ENCODE assay signal across 9 mouse cellular contexts in genomic region chr15:103147422-103147690, GRCm38 (mm10). TPM values are rescaled to one million over a fixed set of nuclear protein-coding genes. Genes with fewer than 3 reads are reported as not detected.
DNase-seq lines count a peak whose midpoint lies in the region; ATAC-seq lines count a peak whose summit lies in the region.
"Had no signal": no experiment of that assay in that cellular context is flagged by ENCODE, and none has a peak within 500 bp of the region (broad histone marks: within the 10 kb centered on the region; RNA-seq: fewer than 3 reads in every experiment).

No protein-coding gene starts in this region.

- no peaks in the 10 kb centered on the region for H3K36me3 ChIP-seq in kidney, embryonic 15.5 days
- H3K36me3 ChIP-seq in forebrain, embryonic 13.5 days (ENCODE audit: poor library complexity, severe bottlenecking), result no peaks in the 10 kb centered on the region
- H3K36me3 ChIP-seq in limb, embryonic 10.5 days, result no peaks in the 10 kb centered on the region
- H3K36me3 ChIP-seq in neural tube, embryonic 15.5 days, result no peaks in the 10 kb centered on the region

- no peaks in the 10 kb centered on the region for H3K9me3 ChIP-seq in kidney, embryonic 15.5 days (replicated peaks)
- H3K9me3 ChIP-seq in forebrain, embryonic 13.5 days (replicated peaks), result no peaks in the 10 kb centered on the region
- H3K9me3 ChIP-seq in limb, embryonic 10.5 days (replicated peaks), result no peaks in the 10 kb centered on the region
- no peaks in the 10 kb centered on the region for H3K9me3 ChIP-seq in neural tube, embryonic 15.5 days (replicated peaks)

- ATAC-seq in kidney, embryonic 15.5 days (replicated peaks; ENCODE audit: low FRiP score), result no peak
- ATAC-seq in forebrain, embryonic 13.5 days, result peak; percentile 28
- peak; percentile 36 for ATAC-seq in neural tube, embryonic 15.5 days (ENCODE audit: low FRiP score)
- ATAC-seq: liver, postnatal 0 days had no signal

- H3K4me3 ChIP-seq in kidney, embryonic 15.5 days (replicated peaks), result peak overlapping the region; percentile 51
- peak overlapping the region; percentile 45 for H3K4me3 ChIP-seq in forebrain, embryonic 13.5 days
- H3K4me3 ChIP-seq in limb, embryonic 10.5 days, result peak overlapping the region; percentile 55
- peak overlapping the region; percentile 42; the same call in 1 of the 2 replicates for H3K4me3 ChIP-seq in neural tube, embryonic 15.5 days (replicated peaks)

- 0 out of 2 replicates have a peak overlapping the region, but pooled peaks have one; percentile 49 for H3K9ac ChIP-seq in kidney, embryonic 15.5 days
- H3K9ac ChIP-seq in forebrain, embryonic 13.5 days, result peak overlapping the region; percentile 63
- peak overlapping the region; percentile 61 for H3K9ac ChIP-seq in neural tube, embryonic 15.5 days (replicated peaks)
- H3K9ac ChIP-seq: liver, postnatal 0 days had no signal

- no peak overlapping the region for H3K27ac ChIP-seq in kidney, embryonic 15.5 days
- no peak overlapping the region for H3K27ac ChIP-seq in forebrain, embryonic 13.5 days
- H3K27ac ChIP-seq in limb, embryonic 10.5 days, result no peak overlapping the region
- peak overlapping the region; percentile 91 for H3K27ac ChIP-seq in neural tube, embryonic 15.5 days (replicated peaks)

- peak overlapping the region; percentile 93 for H3K4me2 ChIP-seq in kidney, embryonic 15.5 days
- H3K4me2 ChIP-seq in forebrain, embryonic 13.5 days, result peak overlapping the region; percentile 81
- peak overlapping the region; percentile 74 for H3K4me2 ChIP-seq in neural tube, embryonic 15.5 days

- peaks cover 53% of the 10 kb centered on the region for H3K27me3 ChIP-seq in kidney, embryonic 15.5 days
- H3K27me3 ChIP-seq in forebrain, embryonic 13.5 days, result peaks cover 66% of the 10 kb centered on the region
- peaks cover 83% of the 10 kb centered on the region for H3K27me3 ChIP-seq in limb, embryonic 10.5 days (ENCODE audit: low read depth, poor library complexity, severe bottlenecking)
- H3K27me3 ChIP-seq in neural tube, embryonic 15.5 days (replicated peaks), result 0 out of 2 replicates have a peak, but pooled peaks cover 8% of the 10 kb centered on the region

- DNase-seq in kidney, postnatal 14 days, result no peak
- no peak for DNase-seq in limb, embryonic 10.5 days (ENCODE audit: low spot score)
- DNase-seq in thymus, postnatal 36 days, result no peak
- DNase-seq in adrenal gland, adult 2 months, result no peak
- no peak for DNase-seq in cerebellum, postnatal 10 days
- DNase-seq: liver, postnatal 0 days had no signal

- 30% methylated on average over 3 of the region's 3 CpGs for WGBS in kidney, embryonic 15.5 days
- WGBS in forebrain, embryonic 13.5 days, result 13% methylated on average over 3 of the region's 3 CpGs
- WGBS in limb, embryonic 10.5 days, result 19% methylated on average over 3 of the region's 3 CpGs
- 8% methylated on average over 3 of the region's 3 CpGs for WGBS in neural tube, embryonic 15.5 days

- peaks cover 18% of the 10 kb centered on the region for H3K4me1 ChIP-seq in kidney, embryonic 15.5 days
- peaks cover 20% of the 10 kb centered on the region for H3K4me1 ChIP-seq in forebrain, embryonic 13.5 days
- H3K4me1 ChIP-seq in limb, embryonic 10.5 days, result peaks cover 27% of the 10 kb centered on the region
- H3K4me1 ChIP-seq in neural tube, embryonic 15.5 days, result peaks cover 36% of the 10 kb centered on the region

RNA-seq across cellular contexts. Expression of gene Smug1, which starts 19.5 kb away (rescaled TPM):
- polyA plus RNA-seq in kidney, embryonic 15.5 days (2015; fragmentation: Nextera tagmentation; extraction: Ambion mirVana), result 17.7 and 18.0 TPM in 2 replicates
- polyA plus RNA-seq in forebrain, embryonic 13.5 days (2015; fragmentation: Nextera tagmentation; extraction: Ambion mirVana), result 24.4 and 27.3 TPM in 2 replicates
- polyA plus RNA-seq in limb, embryonic 10.5 days (2016; fragmentation: Nextera tagmentation; extraction: Ambion mirVana), result 16.2 and 16.8 TPM in 2 replicates
- 25.8 and 30.9 TPM in 2 replicates for polyA plus RNA-seq in neural tube, embryonic 15.5 days (2015; fragmentation: Nextera tagmentation; extraction: Ambion mirVana)
- total RNA-seq in adrenal gland, adult 2 months (2021), result 10 to 100 TPM; 11.0 to 16.7 TPM
- polyA plus RNA-seq in adrenal gland, adult 2 months (2012; rRNA removed), result 16.6 and 17.1 TPM in 2 replicates
